Mouse (Mus musculus) kidney, embryonic 15.5 days (tissue): ENCODE measurements around the gene Cabp4. TPM values are rescaled to one million over a fixed set of nuclear protein-coding genes. Genes with fewer than 3 reads are reported as not detected.
A peak's percentile ranks its signal among the peaks of the same experiment; 100 is the strongest.
"Not testable (repeated sequence)": the region's sequence is repeated elsewhere in the genome, so short reads cannot be mapped to it uniquely, and the experiment has no call there.

ENCODE experiments used
- ATAC-seq: fragments of 200-750 bp; cut with Nextera tagmentation; replicated peaks from 2 replicates; pipeline ENCODE4 v1.8.0; 2017; ENCODE audit warnings: moderate TSS enrichment; ENCODE audit not compliant: low FRiP score
- H3K27ac ChIP-seq: fragments of 300-500 bp; sonication (generic); 2 replicates; pipeline ENCODE4 v1.5.1; 2015; ENCODE audit warnings: mild to moderate bottlenecking, inconsistent platforms
- H3K27me3 ChIP-seq: fragments of 300-500 bp; sonication (generic); 2 replicates; pipeline ENCODE4 v1.6.1; 2015; ENCODE audit warnings: inconsistent platforms
- H3K36me3 ChIP-seq: fragments of 300-500 bp; sonication (generic); 2 replicates; pipeline ENCODE4 v1.6.1; 2015; ENCODE audit warnings: inconsistent platforms
- H3K4me1 ChIP-seq: fragments of 300-500 bp; sonication (generic); 2 replicates; pipeline ENCODE4 v1.6.1; 2015; ENCODE audit warnings: inconsistent platforms
- H3K4me2 ChIP-seq: fragments of 300-500 bp; sonication (generic); 2 replicates; pipeline ENCODE4 v1.6.1; 2015; ENCODE audit warnings: moderate library complexity, mild to moderate bottlenecking, inconsistent platforms
- H3K4me3 ChIP-seq: fragments of 300-500 bp; sonication (generic); replicated peaks from 2 replicates; pipeline ENCODE4 v1.5.1; 2015; ENCODE audit warnings: mild to moderate bottlenecking, inconsistent platforms
- H3K9ac ChIP-seq: fragments of 300-500 bp; sonication (generic); 2 replicates; pipeline ENCODE4 v1.6.1; 2015; ENCODE audit warnings: mild to moderate bottlenecking, inconsistent platforms
- H3K9me3 ChIP-seq: fragments of 300-500 bp; sonication (generic); replicated peaks from 2 replicates; pipeline ENCODE4 v1.6.1; 2016; ENCODE audit warnings: inconsistent platforms
- WGBS: fragments of 180-500 bp; shearing (Covaris S2); methylation state at CpG from one replicate; pipeline ENCODE4 v1.1.7; 2015; ENCODE audit warnings: mixed read lengths; 5-methylcytosine and 5-hydroxymethylcytosine counted together
- polyA plus RNA-seq: library from polyadenylated mRNA; unstranded; fragments of >200 nt; fragmentation: Nextera tagmentation; extraction: Ambion mirVana; gene quantifications from 2 replicates; pipeline ENCODE4 v1.2.1, GENCODE M21; 2015

Cabp4 gene
- polyA plus RNA-seq, 1 experiment from 2014 or later, result 0.05 TPM

GRCm38 (mm10) chr19:4142416-4143173, 1.2 kb downstream of the Cabp4 start:
- Histone ChIP-seq H3K4me2 (no peak overlapping the region), H3K9me3 (no peaks in the 10 kb centered on the region), H3K27me3 (no peaks in the 10 kb centered on the region), H3K4me3 (no peak overlapping the region), H3K4me1 (peaks cover 10% of the 10 kb centered on the region), H3K36me3 (no peaks in the 10 kb centered on the region), H3K9ac (no peak overlapping the region), H3K27ac (no peak overlapping the region)
- WGBS, result 88% methylated on average over 18 of the region's 18 CpGs
- no peak for ATAC-seq

GRCm38 (mm10) chr19:4140147-4140546, 3.7 kb downstream of the Cabp4 start:
- 64% methylated on average over 6 of the region's 6 CpGs for WGBS
- no peaks in the 10 kb centered on the region for H3K27me3 ChIP-seq
- no peak overlapping the region for H3K4me2 ChIP-seq
- no peak overlapping the region for H3K9ac ChIP-seq
- no peak for ATAC-seq
- H3K9me3 ChIP-seq, result no peaks in the 10 kb centered on the region
- H3K4me1 ChIP-seq, result 0 out of 2 replicates have a peak, but pooled peaks cover 6% of the 10 kb centered on the region
- no peak overlapping the region for H3K4me3 ChIP-seq
- H3K27ac ChIP-seq, result no peak overlapping the region
- H3K36me3 ChIP-seq, result no peaks in the 10 kb centered on the region

- Histone ChIP-seq H3K27ac (no peak within 1 kb of the TSS), H3K9me3 (no peaks in the 10 kb centered on the region), H3K4me2 (no peak within 1 kb of the TSS), H3K36me3 (no peaks in the 10 kb centered on the region), H3K4me3 (no peak within 1 kb of the TSS), H3K4me1 (0 out of 2 replicates have a peak, but pooled peaks cover 6% of the 10 kb centered on the region), H3K9ac (no peak within 1 kb of the TSS), H3K27me3 (no peaks in the 10 kb centered on the region)
- no peak for ATAC-seq
- 79% methylated on average over 2 of the region's 2 CpGs for WGBS
Measured at GRCm38 (mm10) chr19:4139446-4139845, 4.4 kb downstream of the Cabp4 start, which contains the start of gene Gpr152. TSS of gene Gpr152 (plus strand) at chr19:4139787.

DNA sequence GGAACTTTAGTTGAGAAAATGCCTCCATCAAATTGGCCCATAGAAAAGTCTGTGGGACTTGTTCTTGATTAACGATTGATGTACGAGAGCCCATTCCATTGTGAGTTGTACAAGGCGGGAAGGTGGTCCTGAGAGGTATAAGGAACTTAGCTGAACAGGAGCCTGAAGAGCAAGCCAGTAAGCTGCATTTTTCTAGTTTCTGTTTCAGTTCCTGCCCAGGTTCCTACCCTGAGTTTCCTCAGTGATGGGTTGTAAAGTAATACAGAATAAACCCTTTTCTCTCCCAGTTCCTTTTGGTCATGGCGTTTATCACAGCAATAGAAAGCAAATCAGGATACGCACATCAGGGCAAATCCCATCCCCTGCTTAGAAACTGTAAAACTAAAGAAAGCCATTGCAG, 5.9 kb downstream of the Cabp4 start:
- no peak for ATAC-seq
- 78% methylated on average over 5 of the region's 5 CpGs for WGBS
- Histone ChIP-seq H3K27me3 (no peaks in the 10 kb centered on the region), H3K4me2 (no peak overlapping the region), H3K9ac (no peak overlapping the region), H3K9me3 (no peaks in the 10 kb centered on the region), H3K27ac (no peak overlapping the region), H3K4me1 (0 out of 2 replicates have a peak, but pooled peaks cover 6% of the 10 kb centered on the region), H3K4me3 (no peak overlapping the region), H3K36me3 (peaks cover 5% of the 10 kb centered on the region)

DNA sequence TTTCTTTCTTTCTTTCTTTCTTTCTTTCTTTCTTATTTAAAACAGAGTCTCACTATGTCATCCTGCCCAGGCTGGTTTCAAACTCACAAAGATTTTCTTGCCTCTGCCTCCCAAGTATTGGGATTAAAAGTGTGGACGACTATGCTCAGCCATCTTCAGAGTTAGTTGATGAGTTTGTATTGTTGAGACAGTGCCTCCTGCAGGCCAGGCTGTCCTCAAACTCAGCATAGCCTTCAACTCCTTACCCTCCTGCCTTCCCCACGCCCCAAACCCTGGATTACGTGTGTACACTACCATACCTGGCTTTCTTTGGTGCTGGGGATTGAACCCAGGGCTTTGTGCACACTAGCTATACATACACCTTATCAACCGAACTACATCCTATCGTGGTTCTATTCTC, 7.4 kb downstream of the Cabp4 start:
- WGBS, result 84% methylated on average over 5 of the region's 5 CpGs
- Histone ChIP-seq H3K36me3 (peaks cover 20% of the 10 kb centered on the region), H3K4me1 (no peaks in the 10 kb centered on the region), H3K9me3 (no peaks in the 10 kb centered on the region), H3K27ac (no peak overlapping the region), H3K4me3 (no peak overlapping the region), H3K27me3 (no peaks in the 10 kb centered on the region), H3K4me2 (no peak overlapping the region), H3K9ac (no peak overlapping the region)
- ATAC-seq, result no peak

- WGBS, result 24% methylated on average over 8 of the region's 8 CpGs
- H3K9me3 ChIP-seq, H3K4me1 ChIP-seq, H3K9ac ChIP-seq, H3K27ac ChIP-seq, H3K4me2 ChIP-seq, H3K4me3 ChIP-seq, H3K27me3 ChIP-seq, ATAC-seq: not testable (repeated sequence)
- peaks cover 25% of the 10 kb centered on the region for H3K36me3 ChIP-seq
Measured at GRCm38 (mm10) chr19:4135963-4136345, 7.9 kb downstream of the Cabp4 start.

DNA sequence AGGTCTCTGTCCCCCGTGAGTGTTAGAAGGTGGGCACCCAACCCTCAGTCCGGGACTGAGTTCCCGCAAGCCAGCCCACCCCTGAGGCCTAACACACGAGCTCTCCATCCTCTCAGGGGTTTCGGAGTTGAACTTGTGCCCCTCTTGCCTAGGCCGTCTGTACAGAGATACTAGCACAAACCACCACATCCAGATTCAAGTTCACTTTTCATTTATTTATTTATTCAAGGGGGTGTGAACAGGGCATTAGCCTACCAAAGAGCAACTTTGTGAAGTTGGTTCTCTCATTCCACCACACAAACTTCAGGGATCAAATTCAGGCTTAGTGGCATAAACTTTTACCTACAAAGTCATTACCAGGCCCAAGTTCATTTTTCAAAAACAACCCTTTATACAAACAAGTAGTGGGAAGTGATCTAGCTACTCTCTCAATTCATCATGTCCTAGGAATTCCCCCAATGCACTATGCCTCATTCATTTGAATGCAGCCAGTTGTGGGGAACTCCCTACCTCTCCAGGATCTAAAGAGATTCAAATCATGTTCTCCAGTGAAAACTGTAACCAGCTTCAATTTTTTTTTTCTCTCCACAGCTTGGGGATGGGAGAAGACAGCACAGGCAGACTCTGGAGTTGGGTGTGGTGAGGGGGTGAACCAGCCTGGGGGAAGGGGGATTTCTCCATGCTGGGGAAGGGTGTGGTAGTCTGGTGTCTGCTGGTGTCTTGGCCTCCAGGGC, 8.4 kb downstream of the Cabp4 start:
- H3K4me2 ChIP-seq, H3K9me3 ChIP-seq, H3K4me3 ChIP-seq, H3K27ac ChIP-seq, H3K4me1 ChIP-seq, ATAC-seq, H3K9ac ChIP-seq, H3K27me3 ChIP-seq: not testable (repeated sequence)
- peaks cover 26% of the 10 kb centered on the region for H3K36me3 ChIP-seq
- 78% methylated on average over 6 of the region's 6 CpGs for WGBS

GRCm38 (mm10) chr19:4134354-4134753, 9.5 kb downstream of the Cabp4 start:
- ATAC-seq, result no peak
- H3K4me2 ChIP-seq, result no peak overlapping the region
- no peaks in the 10 kb centered on the region for H3K27me3 ChIP-seq
- no peak overlapping the region for H3K9ac ChIP-seq
- 89% methylated on average over 4 of the region's 4 CpGs for WGBS
- no peaks in the 10 kb centered on the region for H3K9me3 ChIP-seq
- peaks cover 34% of the 10 kb centered on the region for H3K36me3 ChIP-seq
- H3K4me1 ChIP-seq, result no peaks in the 10 kb centered on the region
- H3K4me3 ChIP-seq, result no peak overlapping the region
- no peak overlapping the region for H3K27ac ChIP-seq

DNA sequence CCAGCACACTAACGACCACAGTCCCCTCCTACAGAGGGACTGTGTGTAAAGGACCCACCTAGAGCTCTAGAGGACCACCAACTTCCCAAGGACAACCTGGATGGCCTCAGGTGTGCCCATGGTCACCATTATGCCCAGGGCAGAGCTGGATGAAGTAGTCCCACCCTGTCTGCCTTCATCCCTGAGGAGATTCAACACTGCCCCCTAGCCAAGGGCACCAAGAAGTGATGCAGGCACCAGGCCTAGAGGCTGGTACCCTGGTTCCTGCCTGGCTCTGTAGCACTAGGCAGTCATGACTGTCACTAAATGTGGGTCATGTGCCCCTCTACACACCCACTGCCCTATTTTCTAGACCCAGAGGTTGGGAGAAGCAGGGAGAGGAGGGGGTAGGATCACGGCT, 12.1 kb downstream of the Cabp4 start:
- Histone ChIP-seq H3K4me3 (no peak overlapping the region), H3K4me2 (no peak overlapping the region), H3K27me3 (no peaks in the 10 kb centered on the region), H3K9ac (no peak overlapping the region), H3K4me1 (peaks cover 10% of the 10 kb centered on the region), H3K9me3 (no peaks in the 10 kb centered on the region), H3K27ac (no peak overlapping the region), H3K36me3 (peaks cover 51% of the 10 kb centered on the region)
- no peak for ATAC-seq
- WGBS, result 79% methylated on average over 2 of the region's 2 CpGs

DNA sequence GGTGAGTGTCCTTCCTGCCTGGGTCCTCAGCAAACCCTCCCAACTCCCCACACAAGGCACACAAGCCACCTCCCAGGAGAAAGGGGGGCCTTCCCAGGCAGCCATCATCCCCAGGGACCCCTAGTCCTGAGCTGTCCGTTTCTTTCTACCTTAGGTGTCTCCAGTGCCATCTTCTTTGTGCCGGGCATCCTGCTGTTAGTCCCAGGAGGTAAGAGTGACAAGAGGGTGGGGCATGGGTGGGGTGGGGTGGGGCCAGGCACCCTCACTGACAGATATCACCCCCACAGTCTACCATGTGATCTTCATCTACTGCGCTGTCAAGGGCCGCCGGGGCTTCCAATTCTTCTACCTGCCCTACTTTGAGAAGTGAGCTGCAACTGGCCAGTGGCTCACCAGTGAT, 12.8 kb downstream of the Cabp4 start:
- H3K27ac ChIP-seq, result no peak overlapping the region
- 95% methylated on average over 5 of the region's 5 CpGs for WGBS
- H3K4me2 ChIP-seq, result no peak overlapping the region
- ATAC-seq, result no peak
- H3K4me1 ChIP-seq, result peaks cover 16% of the 10 kb centered on the region
- no peak overlapping the region for H3K4me3 ChIP-seq
- H3K9ac ChIP-seq, result 0 out of 2 replicates have a peak overlapping the region, but pooled peaks have one; percentile 23
- no peaks in the 10 kb centered on the region for H3K27me3 ChIP-seq
- H3K36me3 ChIP-seq, result peaks cover 51% of the 10 kb centered on the region
- H3K9me3 ChIP-seq, result no peaks in the 10 kb centered on the region

GRCm38 (mm10) chr19:4130106-4130505, 13.7 kb downstream of the Cabp4 start:
- Histone ChIP-seq H3K4me2 (no peak overlapping the region), H3K27ac (no peak overlapping the region), H3K4me3 (no peak overlapping the region), H3K4me1 (peaks cover 18% of the 10 kb centered on the region), H3K36me3 (peaks cover 51% of the 10 kb centered on the region), H3K9me3 (no peaks in the 10 kb centered on the region), H3K27me3 (no peaks in the 10 kb centered on the region), H3K9ac (no peak overlapping the region)
- ATAC-seq, result no peak
- WGBS, result 85% methylated on average over 4 of the region's 4 CpGs

DNA sequence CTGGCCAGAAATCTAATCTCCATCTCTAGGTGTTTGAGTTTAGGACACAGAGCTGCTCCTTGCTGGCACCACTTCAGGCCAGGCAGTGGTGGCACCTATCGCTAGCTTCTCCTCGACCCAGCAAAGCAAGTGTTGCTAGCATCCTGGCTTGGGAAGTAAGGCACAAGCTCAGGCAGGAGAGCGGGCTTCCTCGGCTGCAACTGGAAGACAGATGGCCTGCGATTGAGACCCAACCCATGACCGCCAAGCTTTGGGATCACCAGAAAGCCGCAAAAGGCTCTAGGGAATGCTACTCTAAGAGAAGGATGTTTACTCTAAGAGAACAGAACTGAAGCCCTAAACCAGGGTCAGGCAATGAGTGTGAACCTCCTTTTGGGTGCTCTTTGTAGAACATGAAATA, 14.4 kb downstream of the Cabp4 start:
- 94% methylated on average over 7 of the region's 7 CpGs for WGBS
- Histone ChIP-seq H3K4me2 (no peak overlapping the region), H3K9ac (no peak overlapping the region), H3K9me3 (no peaks in the 10 kb centered on the region), H3K27ac (no peak overlapping the region), H3K4me1 (peaks cover 23% of the 10 kb centered on the region), H3K36me3 (peaks cover 51% of the 10 kb centered on the region), H3K27me3 (no peaks in the 10 kb centered on the region), H3K4me3 (no peak overlapping the region)
- ATAC-seq, result no peak
